Comparison of ENCODE assay signal across 8 mouse cellular contexts in the genomic region with DNA sequence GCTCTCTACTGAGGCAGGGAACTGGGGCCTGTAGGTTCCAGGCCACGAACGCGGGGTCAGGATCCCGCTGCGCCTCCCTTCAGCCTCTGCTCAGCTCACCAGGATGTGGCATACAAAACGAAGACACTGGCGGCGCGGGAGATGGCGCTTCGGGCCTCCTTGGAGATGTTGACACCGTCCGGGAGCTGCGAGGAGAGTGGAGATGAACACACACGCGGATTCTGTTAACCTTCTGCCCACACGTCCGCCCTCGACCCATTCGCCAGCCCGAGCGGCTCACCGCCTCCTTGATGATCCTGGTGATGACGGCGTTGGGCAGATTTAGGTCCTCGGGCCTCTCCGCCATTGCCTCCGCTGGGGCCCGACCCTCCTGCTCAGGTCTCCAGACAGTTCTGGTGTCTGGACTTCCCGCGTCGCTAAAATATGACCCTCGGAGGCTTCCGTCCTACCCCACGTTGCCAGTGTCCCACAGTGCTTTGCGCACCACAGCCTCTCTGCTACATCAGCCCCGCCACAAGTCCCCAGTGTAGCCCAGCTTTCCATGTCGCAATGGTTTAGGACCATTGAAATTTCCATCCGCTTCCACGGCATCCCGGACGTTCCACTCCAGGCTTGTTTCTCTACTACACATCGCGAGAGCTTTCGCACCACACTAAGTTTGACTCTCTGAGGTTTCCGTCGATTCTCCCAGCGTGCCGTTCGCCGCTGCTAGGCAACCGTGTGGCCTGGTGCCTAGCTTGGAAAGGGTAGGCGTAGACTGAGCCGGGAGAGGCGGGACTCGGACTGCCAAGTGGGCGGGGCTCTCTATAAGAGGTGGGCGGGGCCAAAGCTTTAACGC. TPM values are rescaled to one million over a fixed set of nuclear protein-coding genes. Genes with fewer than 3 reads are reported as not detected.
DNase-seq lines count a peak whose midpoint lies in the region; ATAC-seq and TF ChIP-seq lines count a peak whose summit lies in the region.

A gene (minus strand): TSS at position 418 of the 838 bp plus-strand sequence.
A gene (plus strand): TSS at position 719 of the 838 bp plus-strand sequence.

- DNase-seq in CH12.LX (ENCODE audit: extremely low read depth): peak; percentile 98
- peak; percentile 98 for DNase-seq in c-Kit-positive CD71-positive TER-119-negative erythroid progenitor cells, embryonic 14.5 days (ENCODE audit: low read depth)
- DNase-seq in heart, postnatal 0 days (ENCODE audit: low spot score): peak; percentile 95
- DNase-seq in kidney, postnatal 4 days: peak; percentile 97 to 98

- WGBS in forebrain, embryonic 12.5 days: under 1% methylated on average over 59 of the region's 59 CpGs
- under 1% methylated on average over 59 of the region's 59 CpGs for WGBS in heart, postnatal 0 days
- WGBS in liver, embryonic 16.5 days (ENCODE audit: insufficient replicate concordance): under 1% methylated on average over 59 of the region's 59 CpGs
- WGBS in neural tube, embryonic 13.5 days: under 1% methylated on average over 59 of the region's 59 CpGs

- dilution Hi-C loops in CH12.LX (cut with MboI; ENCODE audit: extremely low pct_ligation_motif_present, extremely low pct_unique_long_range_greater_than_20kb, low sequenced_read_pairs): no loop called here

- peak within 1 kb of the TSS; percentile 84 to 92 (median 85) for H3K4me3 ChIP-seq in CH12.LX (replicated peaks in 1 of 3; ENCODE audit: low read depth in 2 of 3, low read length in 2 of 3, poor library complexity in 1 of 3)
- peak within 1 kb of the TSS; percentile 81 for H3K4me3 ChIP-seq in forebrain, embryonic 12.5 days (replicated peaks)
- H3K4me3 ChIP-seq in heart, postnatal 0 days (ENCODE audit: low read depth, low read length): peak within 1 kb of the TSS; percentile 81
- peak within 1 kb of the TSS; percentile 83 for H3K4me3 ChIP-seq in liver, embryonic 16.5 days (ENCODE audit: low read depth, low read length)
- peak within 1 kb of the TSS; percentile 82 for H3K4me3 ChIP-seq in neural tube, embryonic 13.5 days
- peak within 1 kb of the TSS; percentile 98 for H3K4me3 ChIP-seq in testis, adult 2 months (ENCODE audit: control insufficient read depth, low read depth, low read length)

- peak; percentile 98 for ATAC-seq in forebrain, embryonic 12.5 days (ENCODE audit: low FRiP score)
- ATAC-seq in heart, postnatal 0 days (ENCODE audit: insufficient read depth, low read depth): peak; percentile 99
- ATAC-seq in liver, embryonic 16.5 days (ENCODE audit: low read depth): peak; percentile 97
- ATAC-seq in neural tube, embryonic 13.5 days (ENCODE audit: low read depth): peak; percentile 98

- peaks cover 25% of the 10 kb centered on the region for H3K27me3 ChIP-seq in CH12.LX (replicated peaks)
- H3K27me3 ChIP-seq in forebrain, embryonic 12.5 days: no peaks in the 10 kb centered on the region
- no peaks in the 10 kb centered on the region for H3K27me3 ChIP-seq in heart, postnatal 0 days (ENCODE audit: control insufficient read depth, insufficient read depth, low read length)
- H3K27me3 ChIP-seq in liver, embryonic 16.5 days (ENCODE audit: control insufficient read depth, insufficient read depth, low read depth, low read length): no peaks in the 10 kb centered on the region
- H3K27me3 ChIP-seq in neural tube, embryonic 13.5 days: no peaks in the 10 kb centered on the region
- H3K27me3 ChIP-seq in testis, adult 2 months (ENCODE audit: control insufficient read depth, insufficient read depth, low read length): no peaks in the 10 kb centered on the region

- peaks cover 5% of the 10 kb centered on the region for H3K79me2 ChIP-seq in CH12.LX (replicated peaks; ENCODE audit: control insufficient read depth, extremely low read depth, insufficient read depth, poor library complexity, severe bottlenecking)

- peak within 1 kb of the TSS; percentile 86 for H3K9ac ChIP-seq in CH12.LX (ENCODE audit: insufficient read depth, low read depth)
- H3K9ac ChIP-seq in forebrain, embryonic 12.5 days: peak within 1 kb of the TSS; percentile 77
- peak within 1 kb of the TSS; percentile 83 for H3K9ac ChIP-seq in heart, postnatal 0 days (replicated peaks; ENCODE audit: low read depth, low read length)
- H3K9ac ChIP-seq in liver, embryonic 16.5 days (ENCODE audit: low read depth, low read length): peak within 1 kb of the TSS; percentile 74
- peak within 1 kb of the TSS; percentile 79 for H3K9ac ChIP-seq in neural tube, embryonic 13.5 days

- in situ Hi-C loops in CH12.LX (cut with MboI; ENCODE audit: low pct_ligation_motif_present, low pct_unique_long_range_greater_than_20kb, low sequenced_read_pairs): no loop called here

- H3K4me1 ChIP-seq in CH12.LX (ENCODE audit: control insufficient read depth in 1 of 2, insufficient read depth in 2 of 2): peaks cover 10 to 32% of the 10 kb centered on the region in 2 experiments
- H3K4me1 ChIP-seq in forebrain, embryonic 12.5 days: peaks cover 18% of the 10 kb centered on the region
- H3K4me1 ChIP-seq in heart, postnatal 0 days (ENCODE audit: control insufficient read depth, insufficient read depth): peaks cover 6% of the 10 kb centered on the region
- peaks cover 24% of the 10 kb centered on the region for H3K4me1 ChIP-seq in liver, embryonic 16.5 days (ENCODE audit: control insufficient read depth, low read depth, low read length)
- peaks cover 11% of the 10 kb centered on the region for H3K4me1 ChIP-seq in neural tube, embryonic 13.5 days (replicated peaks)
- H3K4me1 ChIP-seq in testis, adult 2 months (ENCODE audit: control insufficient read depth, insufficient read depth, low read length): peaks cover 4% of the 10 kb centered on the region

- H3K4me2 ChIP-seq in CH12.LX (ENCODE audit: insufficient read depth, low read depth, poor library complexity, severe bottlenecking): peak within 1 kb of the TSS; percentile 81
- H3K4me2 ChIP-seq in forebrain, embryonic 12.5 days: peak within 1 kb of the TSS; percentile 88
- H3K4me2 ChIP-seq in heart, postnatal 0 days (ENCODE audit: low read depth, low read length): peak within 1 kb of the TSS; percentile 95
- peak within 1 kb of the TSS; percentile 66 for H3K4me2 ChIP-seq in liver, embryonic 16.5 days (ENCODE audit: low read depth, low read length)
- H3K4me2 ChIP-seq in neural tube, embryonic 13.5 days: peak within 1 kb of the TSS; percentile 94

- no peaks in the 10 kb centered on the region for H3K9me3 ChIP-seq in CH12.LX (replicated peaks; ENCODE audit: low read length)
- no peaks in the 10 kb centered on the region for H3K9me3 ChIP-seq in forebrain, embryonic 12.5 days
- no peaks in the 10 kb centered on the region for H3K9me3 ChIP-seq in heart, postnatal 0 days (replicated peaks; ENCODE audit: control insufficient read depth, low read length)
- H3K9me3 ChIP-seq in liver, embryonic 16.5 days (replicated peaks; ENCODE audit: control insufficient read depth, low read length): no peaks in the 10 kb centered on the region
- H3K9me3 ChIP-seq in neural tube, embryonic 13.5 days: no peaks in the 10 kb centered on the region

- no peak for TF ChIP-seq RAD21 in CH12.LX (IDR thresholded peaks at IDR 0.05; ENCODE audit: low read depth, low read length)

- TF ChIP-seq EP300 in CH12.LX (IDR thresholded peaks at IDR 0.05; ENCODE audit: low read length): no peak
- no peak for TF ChIP-seq EP300 in heart, postnatal 0 days (IDR thresholded peaks at IDR 0.05; ENCODE audit: low read depth)

- H3K36me3 ChIP-seq in CH12.LX (replicated peaks in 1 of 2; ENCODE audit: control insufficient read depth in 1 of 2, insufficient read depth in 1 of 2, low read length in 1 of 2): peaks cover 4 to 19% of the 10 kb centered on the region in 2 experiments
- H3K36me3 ChIP-seq in forebrain, embryonic 12.5 days (replicated peaks): peaks cover 14% of the 10 kb centered on the region
- H3K36me3 ChIP-seq in heart, postnatal 0 days (replicated peaks; ENCODE audit: control insufficient read depth, insufficient read depth, low read length): 0 out of 2 replicates have a peak, but pooled peaks cover 5% of the 10 kb centered on the region
- no peaks in the 10 kb centered on the region; the same call in 1 of the 2 replicates for H3K36me3 ChIP-seq in liver, embryonic 16.5 days (ENCODE audit: control insufficient read depth, insufficient read depth)
- peaks cover 10% of the 10 kb centered on the region; the same call in 1 of the 2 replicates for H3K36me3 ChIP-seq in neural tube, embryonic 13.5 days
- H3K36me3 ChIP-seq in testis, adult 2 months (ENCODE audit: control insufficient read depth, insufficient read depth, low read length): no peaks in the 10 kb centered on the region

- TF ChIP-seq POLR2A in CH12.LX (IDR thresholded peaks at IDR 0.05; ENCODE audit: low read depth, low read length): peak; percentile 62
- TF ChIP-seq POLR2A in testis, adult 2 months (IDR thresholded peaks at IDR 0.05; ENCODE audit: control insufficient read depth, low read depth, low read length): peak; percentile 58

- H3K27ac ChIP-seq in CH12.LX (ENCODE audit: insufficient read depth, low read depth): peak within 1 kb of the TSS; percentile 82
- peak within 1 kb of the TSS; percentile 93 for H3K27ac ChIP-seq in forebrain, embryonic 12.5 days
- H3K27ac ChIP-seq in heart, postnatal 0 days (ENCODE audit: low read depth): peak within 1 kb of the TSS; percentile 93
- H3K27ac ChIP-seq in liver, embryonic 16.5 days (ENCODE audit: low read length): peak within 1 kb of the TSS; percentile 86
- H3K27ac ChIP-seq in neural tube, embryonic 13.5 days (replicated peaks): peak within 1 kb of the TSS; percentile 94
- H3K27ac ChIP-seq in testis, adult 2 months (ENCODE audit: control insufficient read depth, insufficient read depth, low read depth, low read length): peak within 1 kb of the TSS; percentile 100

- no peak for TF ChIP-seq CTCF in CH12.LX (conservative IDR thresholded peaks at IDR 0.05 in 1 of 2, IDR thresholded peaks at IDR 0.05 in 1 of 2; ENCODE audit: low read depth in 2 of 2, low read length in 2 of 2)
- no peak for TF ChIP-seq CTCF in heart, postnatal 0 days (IDR thresholded peaks at IDR 0.05; ENCODE audit: low read depth)
- no peak for TF ChIP-seq CTCF in testis, adult 2 months (IDR thresholded peaks at IDR 0.05; ENCODE audit: control insufficient read depth, insufficient read depth, insufficient replicate concordance, low read depth, low read length)

RNA-seq across cellular contexts. Expression of the first gene that starts in this region (rescaled TPM):
- total RNA-seq in CH12.LX (2012; rRNA removed) (32.1 and 43.7 TPM in 2 replicates), CH12.LX (2014; rRNA removed) (69.8 and 74.6 TPM in 2 replicates)
- 87.5 and 98.9 TPM in 2 replicates for polyA plus RNA-seq in CH12.LX (2012; ENCODE audit: insufficient read length, low read depth)
- 113 and 115 TPM in 2 replicates for polyA plus RNA-seq in forebrain, embryonic 12.5 days (2016; fragmentation: Nextera tagmentation; extraction: Ambion mirVana)
- total RNA-seq in heart, postnatal 0 days (2014; rRNA removed; ENCODE audit: low replicate concordance): 14.0 and 21.9 TPM in 2 replicates
- polyA plus RNA-seq in heart, postnatal 0 days (2015; fragmentation: Nextera tagmentation; extraction: Ambion mirVana): 29.1 and 31.4 TPM in 2 replicates
- polyA plus RNA-seq in liver, embryonic 16.5 days (2015; fragmentation: Nextera tagmentation; extraction: Ambion mirVana): 44.8 and 48.9 TPM in 2 replicates
- 61.8 and 63.1 TPM in 2 replicates for polyA plus RNA-seq in neural tube, embryonic 13.5 days (2015; fragmentation: Nextera tagmentation; extraction: Ambion mirVana)
- 44.8 and 47.1 TPM in 2 replicates for polyA plus RNA-seq in testis, adult 2 months (2012; rRNA removed)

RNA-seq across cellular contexts. Expression of the second gene that starts in this region (rescaled TPM):
- total RNA-seq in CH12.LX (2012; rRNA removed) (0.21 and 0.30 TPM in 2 replicates), CH12.LX (2014; rRNA removed) (0.34 and 0.52 TPM in 2 replicates)
- polyA plus RNA-seq in CH12.LX (2012; ENCODE audit: insufficient read length, low read depth): 1.8 and 1.9 TPM in 2 replicates
- polyA plus RNA-seq in forebrain, embryonic 12.5 days (2016; fragmentation: Nextera tagmentation; extraction: Ambion mirVana): 1.4 TPM in 2 replicates
- not detected in 2 replicates for total RNA-seq in heart, postnatal 0 days (2014; rRNA removed; ENCODE audit: low replicate concordance)
- 0.16 and 0.25 TPM in 2 replicates for polyA plus RNA-seq in heart, postnatal 0 days (2015; fragmentation: Nextera tagmentation; extraction: Ambion mirVana)
- polyA plus RNA-seq in liver, embryonic 16.5 days (2015; fragmentation: Nextera tagmentation; extraction: Ambion mirVana): 0.06 TPM in 2 replicates
- 0.70 and 0.87 TPM in 2 replicates for polyA plus RNA-seq in neural tube, embryonic 13.5 days (2015; fragmentation: Nextera tagmentation; extraction: Ambion mirVana)
- polyA plus RNA-seq in testis, adult 2 months (2012; rRNA removed): 9.8 and 10.4 TPM in 2 replicates

Comparison
In these comparisons a context has a peak if more than half of its experiments do, and no peak if none do; other contexts are left out.
1. Peak in every context shown above with its lines: DNase-seq, ATAC-seq, H3K4me3 ChIP-seq and H3K27ac ChIP-seq.